Mouse (Mus musculus) neural tube, embryonic 11.5 days (tissue): ENCODE measurements at regions not wholly inside any gene's neighbourhood (a gene's known extent, or its start where the extent isn't known, plus 50 kb on each side); places are given as distances from the start of the nearest gene placed in this dataset.

Source experiments
- ATAC-seq: fragments of 200-750 bp; cut with Nextera tagmentation; 2 replicates; pipeline ENCODE4 v1.8.0; 2017; ENCODE audit warnings: moderate number of reproducible peaks, mild to moderate bottlenecking, moderate TSS enrichment, moderate library complexity; ENCODE audit not compliant: insufficient read depth, low FRiP score, low TSS enrichment
- DNase-seq: peaks from one replicate; pipeline ENCODE4 v3.0.0-alpha.2; 2015; ENCODE audit warnings: low spot score
- H3K27ac ChIP-seq: fragments of 300-500 bp; sonication (generic); 2 replicates; pipeline ENCODE4 v1.5.1; 2014; ENCODE audit warnings: low read depth, mild to moderate bottlenecking, low read length
- H3K27me3 ChIP-seq: fragments of 300-500 bp; sonication (generic); 2 replicates; pipeline ENCODE4 v1.6.1; 2014; ENCODE audit warnings: mild to moderate bottlenecking, low read length, mixed read lengths; ENCODE audit not compliant: control insufficient read depth, insufficient read depth
- H3K36me3 ChIP-seq: fragments of 300-500 bp; sonication (generic); 2 replicates; pipeline ENCODE4 v1.6.1; 2014; ENCODE audit warnings: mild to moderate bottlenecking, low read length, moderate library complexity, mixed read lengths; ENCODE audit not compliant: control insufficient read depth, insufficient read depth
- H3K4me1 ChIP-seq: fragments of 300-500 bp; sonication (generic); 2 replicates; pipeline ENCODE4 v1.6.1; 2014; ENCODE audit warnings: low read length, mixed read lengths; ENCODE audit not compliant: control insufficient read depth, insufficient read depth
- H3K4me2 ChIP-seq: fragments of 300-500 bp; sonication (generic); 2 replicates; pipeline ENCODE4 v1.6.1; 2014; ENCODE audit warnings: low read depth, mild to moderate bottlenecking, moderate library complexity
- H3K4me3 ChIP-seq: fragments of 300-500 bp; sonication (generic); 2 replicates; pipeline ENCODE4 v1.5.1; 2014; ENCODE audit warnings: low read depth, low read length
- H3K9ac ChIP-seq: fragments of 300-500 bp; sonication (generic); 2 replicates; pipeline ENCODE4 v1.6.1; 2014; ENCODE audit warnings: mild to moderate bottlenecking, low read length
- H3K9me3 ChIP-seq: fragments of 300-500 bp; sonication (generic); 2 replicates; pipeline ENCODE4 v1.6.1; 2016; ENCODE audit warnings: low read length; ENCODE audit not compliant: control insufficient read depth
- WGBS: fragments of 180-500 bp; shearing (Covaris S2); extraction: QIAGEN DNeasy Blood & Tissue Kit; methylation state at CpG from one replicate; pipeline ENCODE4 v1.1.7; 2014; 5-methylcytosine and 5-hydroxymethylcytosine counted together

DNA sequence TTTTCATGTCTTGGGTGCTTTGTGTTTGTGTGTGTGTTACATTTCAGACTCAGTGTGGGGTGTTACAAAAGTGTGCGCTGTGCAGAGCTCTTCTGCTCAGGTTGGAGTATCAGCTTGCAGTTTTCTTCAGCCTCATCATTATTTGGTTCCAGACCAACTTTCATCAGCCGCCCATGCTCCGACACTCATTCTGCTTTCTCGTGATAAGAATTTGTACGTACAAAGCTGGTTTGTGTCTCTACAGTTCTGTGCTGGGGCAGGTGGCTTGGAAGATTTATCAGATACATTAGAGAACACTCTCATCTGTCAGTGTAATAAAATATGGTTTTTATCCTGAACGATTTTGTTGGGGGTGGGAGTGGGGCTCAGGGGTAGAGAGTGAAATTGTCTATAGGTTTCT lies 332.8 kb upstream of the Tnp1 start:
- Histone ChIP-seq H3K27me3 (no peaks in the 10 kb centered on the region), H3K9ac (no peak overlapping the region), H3K9me3 (no peaks in the 10 kb centered on the region), H3K4me1 (no peaks in the 10 kb centered on the region), H3K4me2 (no peak overlapping the region), H3K4me3 (no peak overlapping the region), H3K27ac (no peak overlapping the region), H3K36me3 (no peaks in the 10 kb centered on the region)
- no peak for DNase-seq
- 79% methylated on average over 6 of the region's 6 CpGs for WGBS
- ATAC-seq, result no peak

DNA sequence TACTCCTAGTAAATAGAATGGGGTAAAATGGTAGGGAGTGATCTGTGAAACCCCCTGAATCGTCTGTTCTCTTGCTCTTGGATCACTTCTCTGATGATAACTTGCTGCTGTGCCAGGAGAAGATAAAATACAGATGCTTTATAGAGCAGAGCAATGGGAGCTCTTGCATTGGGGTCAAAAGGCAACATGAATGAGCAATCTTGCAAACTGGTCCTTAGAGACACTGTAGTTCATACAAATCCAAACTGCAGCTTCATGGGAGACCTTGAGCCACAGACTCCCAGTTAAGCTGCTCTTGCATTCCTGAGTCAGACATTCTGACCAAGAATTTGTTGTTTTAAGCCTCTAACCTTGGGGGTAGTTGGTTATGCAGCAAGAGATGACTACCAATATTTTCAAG lies 328.9 kb upstream of the Tnp1 start:
- Histone ChIP-seq H3K4me2 (no peak overlapping the region), H3K27ac (no peak overlapping the region), H3K4me3 (no peak overlapping the region), H3K4me1 (no peaks in the 10 kb centered on the region), H3K36me3 (no peaks in the 10 kb centered on the region), H3K9ac (no peak overlapping the region), H3K27me3 (no peaks in the 10 kb centered on the region), H3K9me3 (no peaks in the 10 kb centered on the region)
- no peak for DNase-seq
- WGBS, result 82% methylated on average over 1 of the region's 1 CpGs
- ATAC-seq, result no peak

GRCm38 (mm10) chr1:73341911-73342310 lies 326.2 kb upstream of the Tnp1 start:
- no peak overlapping the region for H3K4me3 ChIP-seq
- no peak overlapping the region for H3K27ac ChIP-seq
- H3K4me2 ChIP-seq, result no peak overlapping the region
- no peaks in the 10 kb centered on the region for H3K36me3 ChIP-seq
- no peak overlapping the region for H3K9ac ChIP-seq
- H3K9me3 ChIP-seq, result no peaks in the 10 kb centered on the region
- WGBS, result 91% methylated on average over 5 of the region's 5 CpGs
- DNase-seq (no peak), ATAC-seq (no peak)
- H3K27me3 ChIP-seq, result no peaks in the 10 kb centered on the region
- H3K4me1 ChIP-seq, result no peaks in the 10 kb centered on the region

DNA sequence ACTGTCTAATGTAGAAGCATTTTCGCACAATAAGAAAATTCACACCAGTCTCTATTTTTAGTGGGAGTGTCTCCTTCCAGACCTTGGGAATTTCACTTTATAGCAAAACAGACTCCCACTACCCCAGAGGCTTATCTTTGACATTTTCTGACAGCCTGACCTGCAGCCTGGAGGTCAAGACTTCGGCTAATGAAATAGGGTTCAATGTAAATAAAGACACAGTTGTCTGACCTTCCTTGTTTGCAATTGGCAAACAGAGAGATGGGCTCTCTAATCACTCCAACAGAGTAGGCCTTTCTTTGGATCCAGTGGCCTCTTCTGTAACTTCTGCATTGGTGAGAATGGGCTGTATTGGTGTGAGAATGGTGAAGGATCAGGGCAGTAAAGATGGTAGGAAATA lies 321.7 kb upstream of the Tnp1 start:
- Histone ChIP-seq H3K27ac (no peak overlapping the region), H3K4me1 (no peaks in the 10 kb centered on the region), H3K9ac (no peak overlapping the region), H3K36me3 (no peaks in the 10 kb centered on the region), H3K4me3 (no peak overlapping the region), H3K9me3 (no peaks in the 10 kb centered on the region), H3K27me3 (no peaks in the 10 kb centered on the region), H3K4me2 (no peak overlapping the region)
- DNase-seq (no peak), ATAC-seq (no peak)
- WGBS, result 76% methylated on average over 2 of the region's 2 CpGs

GRCm38 (mm10) chr1:73309556-73309955 lies 293.8 kb upstream of the Tnp1 start:
- ATAC-seq (no peak), DNase-seq (no peak)
- WGBS, result 93% methylated on average over 4 of the region's 4 CpGs
- Histone ChIP-seq H3K4me1 (no peaks in the 10 kb centered on the region), H3K4me3 (no peak overlapping the region), H3K4me2 (no peak overlapping the region), H3K27ac (no peak overlapping the region), H3K27me3 (no peaks in the 10 kb centered on the region), H3K36me3 (no peaks in the 10 kb centered on the region), H3K9me3 (no peaks in the 10 kb centered on the region), H3K9ac (no peak overlapping the region)

DNA sequence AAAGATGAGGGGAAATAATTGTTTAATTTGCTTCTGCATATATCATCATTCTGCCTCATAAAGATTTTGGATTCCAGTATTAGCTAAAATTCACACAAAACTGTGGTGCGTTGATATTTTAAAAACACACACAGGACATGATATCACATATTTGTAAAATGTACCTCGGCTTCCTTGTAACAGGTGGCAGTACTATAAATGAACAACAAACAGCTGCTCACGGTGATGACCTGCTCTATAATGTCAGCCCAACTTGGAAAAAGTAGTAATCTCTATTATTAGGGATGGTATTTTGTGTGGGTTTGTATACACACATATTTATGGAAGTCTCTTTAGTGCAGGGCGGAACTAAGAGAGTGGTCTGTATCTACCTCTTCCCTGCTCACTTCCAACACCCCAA lies 292.7 kb upstream of the Tnp1 start:
- H3K36me3 ChIP-seq, result no peaks in the 10 kb centered on the region
- H3K9me3 ChIP-seq, result no peaks in the 10 kb centered on the region
- ATAC-seq (no peak), DNase-seq (no peak)
- no peak overlapping the region for H3K9ac ChIP-seq
- no peaks in the 10 kb centered on the region for H3K4me1 ChIP-seq
- H3K4me2 ChIP-seq, result no peak overlapping the region
- no peak overlapping the region for H3K27ac ChIP-seq
- H3K27me3 ChIP-seq, result no peaks in the 10 kb centered on the region
- H3K4me3 ChIP-seq, result no peak overlapping the region
- WGBS, result 94% methylated on average over 4 of the region's 4 CpGs

DNA sequence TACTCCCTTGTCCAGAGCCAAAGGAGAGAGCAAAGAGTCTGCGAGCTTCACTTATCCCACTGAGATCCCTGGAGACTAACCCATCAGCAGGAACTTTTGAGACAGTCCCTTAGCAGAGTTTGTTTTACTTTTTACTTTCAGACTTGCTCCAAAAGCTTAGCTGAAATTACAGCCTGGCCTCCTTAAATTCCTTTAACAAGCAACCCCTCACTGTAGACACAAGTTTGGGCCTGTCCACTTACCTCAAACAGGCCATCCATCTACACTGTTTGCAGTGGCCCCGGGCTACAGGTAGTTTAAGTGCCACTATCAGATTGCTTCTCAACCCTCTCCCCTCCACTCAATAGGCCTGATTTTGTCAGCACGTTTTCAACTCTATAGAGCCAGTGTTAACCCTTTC lies 291.5 kb upstream of the Tnp1 start:
- ATAC-seq (no peak), DNase-seq (no peak)
- no peaks in the 10 kb centered on the region for H3K36me3 ChIP-seq
- WGBS, result 32% methylated on average over 3 of the region's 3 CpGs
- no peak overlapping the region for H3K9ac ChIP-seq
- H3K27ac ChIP-seq, result no peak overlapping the region
- no peaks in the 10 kb centered on the region for H3K4me1 ChIP-seq
- no peaks in the 10 kb centered on the region for H3K27me3 ChIP-seq
- H3K9me3 ChIP-seq, result no peaks in the 10 kb centered on the region
- H3K4me3 ChIP-seq, result no peak overlapping the region
- no peak overlapping the region for H3K4me2 ChIP-seq

- Histone ChIP-seq H3K4me1 (no peaks in the 10 kb centered on the region), H3K9me3 (no peaks in the 10 kb centered on the region), H3K9ac (no peak overlapping the region), H3K27me3 (no peaks in the 10 kb centered on the region), H3K4me3 (no peak overlapping the region), H3K4me2 (no peak overlapping the region), H3K36me3 (no peaks in the 10 kb centered on the region), H3K27ac (no peak overlapping the region)
- DNase-seq (no peak), ATAC-seq (no peak)
- WGBS, result 79% methylated on average over 4 of the region's 4 CpGs
These were observed 284.4 kb upstream of the Tnp1 start for GRCm38 (mm10) chr1:73299978-73300688.

DNA sequence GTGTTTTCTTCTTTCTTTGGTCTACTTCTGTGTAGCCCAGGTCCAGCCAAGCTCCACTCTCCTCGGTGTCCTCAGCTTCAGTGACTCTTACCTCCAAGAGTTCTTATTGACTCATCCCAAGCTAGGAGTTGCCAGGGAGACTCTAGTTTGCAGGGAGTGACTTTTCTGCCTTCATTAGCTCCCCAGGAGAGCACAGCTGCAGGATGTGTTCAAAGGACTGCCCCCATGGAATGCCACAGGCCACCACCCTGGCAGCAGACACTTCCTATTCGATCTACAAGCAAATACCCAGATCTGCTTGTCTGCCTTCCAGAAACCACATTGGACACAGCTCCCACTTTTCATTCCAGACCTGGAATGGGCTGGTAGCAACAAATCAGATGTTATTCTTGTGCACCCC lies 269.6 kb upstream of the Tnp1 start:
- ATAC-seq (no peak), DNase-seq (no peak)
- 89% methylated on average over 2 of the region's 2 CpGs for WGBS
- H3K27me3 ChIP-seq, result no peaks in the 10 kb centered on the region
- no peak overlapping the region for H3K4me2 ChIP-seq
- H3K36me3 ChIP-seq, result no peaks in the 10 kb centered on the region
- no peaks in the 10 kb centered on the region for H3K4me1 ChIP-seq
- no peak overlapping the region for H3K27ac ChIP-seq
- H3K4me3 ChIP-seq, result no peak overlapping the region
- H3K9me3 ChIP-seq, result no peaks in the 10 kb centered on the region
- H3K9ac ChIP-seq, result no peak overlapping the region
